Mouse (Mus musculus) yolk sac, embryonic 10.5 days (tissue): ENCODE measurements around the gene Alcam.

Experiments
- DNase-seq: peaks from one replicate; pipeline ENCODE4 v3.0.0-alpha.2; 2017; ENCODE audit warnings: low spot score

The Alcam gene

GRCm38 (mm10) chr16:52443055-52443454 is 10.8 kb downstream of the Alcam start:
- no peak for DNase-seq

GRCm38 (mm10) chr16:52439600-52439999 is 14.3 kb downstream of the Alcam start:
- DNase-seq = no peak

- DNase-seq = no peak
These were observed 14.9 kb downstream of the Alcam start for GRCm38 (mm10) chr16:52439007-52439406.

GRCm38 (mm10) chr16:52438216-52438904 is 15.5 kb downstream of the Alcam start:
- no peak for DNase-seq

- DNase-seq = peak; percentile 28
These were observed 20.7 kb downstream of the Alcam start for GRCm38 (mm10) chr16:52433189-52433588.

GRCm38 (mm10) chr16:52432072-52432471 is 21.8 kb downstream of the Alcam start:
- no peak for DNase-seq

GRCm38 (mm10) chr16:52431590-52431989 is 22.3 kb downstream of the Alcam start:
- no peak for DNase-seq

GRCm38 (mm10) chr16:52430073-52430472 is 23.8 kb downstream of the Alcam start:
- DNase-seq = no peak

GRCm38 (mm10) chr16:52429661-52430060 is 24.2 kb downstream of the Alcam start:
- no peak for DNase-seq

- DNase-seq = no peak
These were observed 25.4 kb downstream of the Alcam start for GRCm38 (mm10) chr16:52428505-52428904.

- DNase-seq = no peak
These were observed 35.2 kb downstream of the Alcam start for GRCm38 (mm10) chr16:52418568-52419158.

GRCm38 (mm10) chr16:52417982-52418381 is 35.9 kb downstream of the Alcam start:
- no peak for DNase-seq

GRCm38 (mm10) chr16:52417146-52417545 is 36.7 kb downstream of the Alcam start:
- DNase-seq = no peak

GRCm38 (mm10) chr16:52413714-52414113 is 40.2 kb downstream of the Alcam start:
- DNase-seq = no peak

- no peak for DNase-seq
These were observed 47.8 kb downstream of the Alcam start for GRCm38 (mm10) chr16:52406072-52406471.

- DNase-seq = no peak
These were observed 48.6 kb downstream of the Alcam start for GRCm38 (mm10) chr16:52405272-52405671.

GRCm38 (mm10) chr16:52399112-52399511 is 54.8 kb downstream of the Alcam start:
- DNase-seq = no peak

- no peak for DNase-seq
These were observed 67.0 kb downstream of the Alcam start for GRCm38 (mm10) chr16:52386781-52387300.

GRCm38 (mm10) chr16:52383456-52384185 is 70.3 kb downstream of the Alcam start:
- DNase-seq = no peak

GRCm38 (mm10) chr16:52378811-52379597 is 74.9 kb downstream of the Alcam start:
- no peak for DNase-seq

GRCm38 (mm10) chr16:52376827-52377226 is 77.0 kb downstream of the Alcam start:
- no peak for DNase-seq

- DNase-seq = no peak
These were observed 81.9 kb downstream of the Alcam start for GRCm38 (mm10) chr16:52371956-52372355.
